Mouse (Mus musculus) adrenal gland, adult 8-10 months (tissue): ENCODE measurements around the gene Arhgap15. TPM values are rescaled to one million over a fixed set of nuclear protein-coding genes. Genes with fewer than 3 reads are reported as not detected.

Experiments
- total RNA-seq, 4 experiments: library from RNA; stranded (reverse); gene quantifications; 2 replicates each; pipeline ENCODE4 v1.2.4; 2022

Gene Arhgap15
- total RNA-seq, 4 experiments from 2014 or later: 1.3 to 3.8 (median 2.5) TPM

Other genes starting within 250 kb of the Arhgap15 start
- gene Kynu, start 193.5 kb upstream of the Arhgap15 start, total RNA-seq: under 1 TPM in 3 of 4 experiments, not detected in 1; 0.24 to 0.46 (median 0.34) TPM